Mouse (Mus musculus) brain, embryonic 14.5 days (tissue): ENCODE results near the gene D11Wsu47e. TPM values are rescaled to one million over a fixed set of nuclear protein-coding genes. Genes with fewer than 3 reads are reported as not detected.

Source experiments
- DNase-seq: peaks from one replicate; pipeline ENCODE4 v3.0.0-alpha.2; 2011; ENCODE audit warnings: low read depth
- CTCF ChIP-seq: fragments of 200-500 bp; IDR thresholded peaks from 2 replicates; pipeline ENCODE4 v1.5.1; 2012; ENCODE audit warnings: inconsistent platforms, mild to moderate bottlenecking, moderate library complexity, borderline replicate concordance; ENCODE audit not compliant: insufficient read depth, insufficient read length; ENCODE audit errors: extremely low read depth
- POLR2A ChIP-seq: fragments of 200-500 bp; IDR thresholded peaks from 2 replicates; pipeline ENCODE4 v1.6.1; 2012; ENCODE audit warnings: mild to moderate bottlenecking, inconsistent platforms, borderline replicate concordance; ENCODE audit not compliant: poor library complexity, insufficient read depth, insufficient read length, severe bottlenecking; ENCODE audit errors: extremely low read depth
- polyA plus RNA-seq: library from polyadenylated mRNA; depleted of rRNA; stranded (reverse); fragments of >200 nt; gene quantifications from 2 replicates; pipeline ENCODE4 v1.2.3, GENCODE M21; 2012; rRNA removed

Gene D11Wsu47e
- polyA plus RNA-seq, 1 experiment = 31.4 TPM

DNA sequence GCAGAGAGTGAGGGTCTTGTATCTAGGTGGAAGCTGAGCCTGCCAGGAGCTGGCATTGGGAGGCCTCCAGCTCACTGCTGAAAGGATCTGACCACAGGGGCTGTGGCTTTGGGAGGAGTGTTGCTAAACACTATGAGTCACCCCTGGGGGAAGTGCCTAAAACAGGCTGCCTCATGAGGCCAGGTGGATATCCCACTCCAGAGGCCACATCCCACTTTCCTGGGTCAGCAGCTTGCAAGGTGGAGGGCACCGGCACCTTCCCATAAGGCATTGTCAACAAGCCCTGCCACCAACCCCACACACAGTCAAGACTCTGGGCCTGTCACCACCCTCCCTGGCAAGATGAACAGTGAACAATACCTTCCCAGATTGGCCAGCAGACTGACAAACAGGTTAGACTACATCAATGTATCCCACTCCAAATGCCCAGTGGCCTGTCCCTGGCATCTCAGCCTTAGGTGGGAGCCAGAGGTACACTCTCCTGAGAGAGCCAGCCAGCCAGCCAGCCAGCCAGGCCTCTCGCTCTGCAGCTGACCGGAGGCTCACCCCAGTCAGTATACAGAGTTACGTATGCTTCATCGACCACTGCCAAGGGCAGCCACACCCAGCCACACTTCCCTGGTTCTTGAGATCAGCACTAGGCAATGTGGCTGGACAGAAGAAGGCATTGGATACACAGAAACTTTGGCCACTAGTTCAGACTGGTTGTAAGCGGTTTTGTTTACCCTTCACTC is 49.6 kb downstream of the D11Wsu47e start:
- no peak for DNase-seq
- no peak for TF ChIP-seq POLR2A

GRCm38 (mm10) chr11:113735151-113735550 is 50.9 kb downstream of the D11Wsu47e start:
- DNase-seq = no peak
- TF ChIP-seq CTCF (no peak), POLR2A (no peak)

DNA sequence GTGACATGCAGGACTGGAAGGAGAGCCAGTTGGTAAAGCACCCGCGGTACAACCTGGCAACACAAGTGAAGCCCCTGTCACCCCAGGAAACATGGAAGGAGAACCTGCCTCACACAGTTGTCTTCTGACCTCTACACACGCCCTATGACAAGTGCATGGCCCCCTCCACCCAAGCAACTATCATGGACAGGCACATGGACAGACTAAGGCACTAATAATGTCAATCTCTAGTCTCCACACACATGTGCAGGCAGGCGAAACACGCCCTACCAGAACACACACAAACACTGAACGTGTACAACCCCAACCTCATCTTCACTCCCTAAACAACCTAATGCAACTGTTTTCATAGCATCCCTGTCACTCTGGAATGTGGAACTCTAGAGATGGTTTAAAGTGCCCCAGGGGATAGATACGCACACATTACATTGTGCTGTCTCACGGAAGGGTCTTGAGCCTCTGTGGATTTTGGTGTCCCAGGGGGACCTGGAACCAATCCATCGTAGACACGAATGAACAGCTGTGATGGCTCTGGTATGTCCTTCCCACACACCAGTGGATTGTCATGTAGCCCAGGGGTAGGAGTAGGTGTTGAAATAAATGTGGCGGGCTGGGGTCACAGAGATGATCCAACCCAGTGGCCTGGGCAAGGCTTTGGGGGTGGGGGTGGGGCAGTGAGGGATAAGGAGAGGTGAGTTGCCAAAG is 52.8 kb downstream of the D11Wsu47e start:
- TF ChIP-seq POLR2A = no peak
- no peak for TF ChIP-seq CTCF
- no peak for DNase-seq

- no peak for TF ChIP-seq POLR2A
- no peak for TF ChIP-seq CTCF
- no peak for DNase-seq
These were observed 53.3 kb downstream of the D11Wsu47e start for GRCm38 (mm10) chr11:113737553-113737854.

DNA sequence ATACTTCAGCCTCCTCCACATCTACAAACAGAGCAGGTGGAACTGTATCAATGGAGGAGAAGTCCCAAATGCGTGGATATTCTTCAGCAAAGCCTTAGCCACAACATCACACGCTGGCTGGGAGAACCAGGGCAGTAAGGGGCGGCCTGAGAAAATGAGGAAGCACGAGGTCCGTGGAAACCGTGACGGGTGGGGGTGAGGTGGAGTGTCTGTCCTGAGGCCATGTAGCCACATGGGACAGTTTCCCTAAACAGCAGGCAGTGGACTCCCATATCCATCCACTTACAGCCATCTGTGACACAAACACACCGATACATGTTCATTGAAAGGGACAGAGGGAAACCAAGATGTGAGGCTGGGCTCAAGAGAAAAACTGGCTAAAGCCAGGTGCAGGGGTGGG is 53.7 kb downstream of the D11Wsu47e start:
- TF ChIP-seq POLR2A (no peak), CTCF (no peak)
- no peak for DNase-seq

- DNase-seq = no peak
- TF ChIP-seq CTCF = no peak
- TF ChIP-seq POLR2A = no peak
These were observed 55.0 kb downstream of the D11Wsu47e start for GRCm38 (mm10) chr11:113739213-113739612.

- no peak for DNase-seq
- TF ChIP-seq POLR2A = no peak
- no peak for TF ChIP-seq CTCF
These were observed 55.9 kb downstream of the D11Wsu47e start for GRCm38 (mm10) chr11:113740100-113740499.

GRCm38 (mm10) chr11:113742998-113743397 is 58.8 kb downstream of the D11Wsu47e start:
- DNase-seq = no peak
- peak; percentile 31; the same call in 1 of the 2 replicates for TF ChIP-seq CTCF
- no peak for TF ChIP-seq POLR2A

Other genes starting within 250 kb of the D11Wsu47e start
- gene Sstr2, start 65.1 kb upstream of the D11Wsu47e start, polyA plus RNA-seq = 29.0 and 67.3 TPM in 2 replicates
- 53.0 and 59.8 TPM in 2 replicates for gene Cog1, start 35.2 kb upstream of the D11Wsu47e start, polyA plus RNA-seq
- gene Slc39a11, start 34.3 kb upstream of the D11Wsu47e start, polyA plus RNA-seq = 22.1 and 24.3 TPM in 2 replicates
- gene Fam104a, start 257 bp upstream of the D11Wsu47e start, polyA plus RNA-seq = 30.2 and 37.4 TPM in 2 replicates
- 0.28 and 0.29 TPM in 2 replicates for gene Cpsf4l, start 25.6 kb downstream of the D11Wsu47e start, polyA plus RNA-seq
- 51.2 and 61.3 TPM in 2 replicates for gene Cdc42ep4, start 67.5 kb downstream of the D11Wsu47e start, polyA plus RNA-seq